Mouse (Mus musculus) neural tube, embryonic 11.5 days (tissue): ENCODE measurements around the gene Klk1b1. TPM values are rescaled to one million over a fixed set of nuclear protein-coding genes. Genes with fewer than 3 reads are reported as not detected.

Experiments
- polyA plus RNA-seq: library from polyadenylated mRNA; unstranded; fragments of >200 nt; fragmentation: Nextera tagmentation; extraction: Ambion mirVana; gene quantifications from 2 replicates; pipeline ENCODE4 v1.2.1, GENCODE M21; 2014

Klk1b1 gene
- polyA plus RNA-seq, 1 experiment from 2014 or later: not detected

Other genes with a start within 250 kb of the Klk1b1 start
- gene Klk12, start 197.9 kb upstream of the Klk1b1 start, polyA plus RNA-seq: not detected in 2 replicates
- gene Klk11, start 192.1 kb upstream of the Klk1b1 start, polyA plus RNA-seq: not detected in 2 replicates
- not detected in 2 replicates for gene Klk10, start 185.7 kb upstream of the Klk1b1 start, polyA plus RNA-seq
- not detected in 2 replicates for gene Klk9, start 174.9 kb upstream of the Klk1b1 start, polyA plus RNA-seq
- 8.6 and 9.4 TPM in 2 replicates for gene Klk8, start 169.2 kb upstream of the Klk1b1 start, polyA plus RNA-seq
- gene Klk7, start 155.5 kb upstream of the Klk1b1 start, polyA plus RNA-seq: not detected in 2 replicates
- gene Klk6, start 142.3 kb upstream of the Klk1b1 start, polyA plus RNA-seq: not detected in 2 replicates
- not detected in 2 replicates for gene Klk5, start 124.8 kb upstream of the Klk1b1 start, polyA plus RNA-seq
- not detected in 2 replicates for gene Klk4, start 85.6 kb upstream of the Klk1b1 start, polyA plus RNA-seq
- gene Klk15, start 33.0 kb upstream of the Klk1b1 start, polyA plus RNA-seq: not detected in 2 replicates
- not detected in 2 replicates for gene Klk1b8, start 16.1 kb upstream of the Klk1b1 start, polyA plus RNA-seq
- not detected in 2 replicates for gene Klk1b9, start 9.3 kb downstream of the Klk1b1 start, polyA plus RNA-seq
- gene Klk1b11, start 29.1 kb downstream of the Klk1b1 start, polyA plus RNA-seq: not detected in 2 replicates
- gene Klk1b26, start 45.4 kb downstream of the Klk1b1 start, polyA plus RNA-seq: not detected in 2 replicates
- gene Klk1b27, start 85.5 kb downstream of the Klk1b1 start, polyA plus RNA-seq: not detected in 2 replicates
- gene Klk1b21, start 135.6 kb downstream of the Klk1b1 start, polyA plus RNA-seq: not detected in 2 replicates
- not detected in 2 replicates for gene Klk1b22, start 145.9 kb downstream of the Klk1b1 start, polyA plus RNA-seq
- gene Klk1b16, start 170.0 kb downstream of the Klk1b1 start, polyA plus RNA-seq: not detected in 2 replicates
- gene Klk1b24, start 221.5 kb downstream of the Klk1b1 start, polyA plus RNA-seq: not detected in 2 replicates
- not detected in 2 replicates for gene Klk1b3, start 231.4 kb downstream of the Klk1b1 start, polyA plus RNA-seq
- not detected in 2 replicates for gene Klk1b4, start 240.7 kb downstream of the Klk1b1 start, polyA plus RNA-seq
- not detected in 2 replicates for gene Klk1b5, start 249.2 kb downstream of the Klk1b1 start, polyA plus RNA-seq